Mouse (Mus musculus) olfactory bulb, adult 2 months (tissue): ENCODE measurements around the gene Golim4. TPM values are rescaled to one million over a fixed set of nuclear protein-coding genes. Genes with fewer than 3 reads are reported as not detected.

ENCODE experiments used
- H3K27ac ChIP-seq: fragments of 200-500 bp; 2 replicates; pipeline ENCODE4 v1.5.1; 2012; ENCODE audit warnings: low read depth, low read length; ENCODE audit not compliant: insufficient read depth
- H3K4me1 ChIP-seq: fragments of 200-500 bp; 2 replicates; pipeline ENCODE4 v1.6.1; 2012; ENCODE audit warnings: low read length; ENCODE audit not compliant: control insufficient read depth, insufficient read depth
- H3K4me3 ChIP-seq: fragments of 200-500 bp; 2 replicates; pipeline ENCODE4 v1.5.1; 2012; ENCODE audit warnings: mild to moderate bottlenecking, low read depth, low read length, moderate library complexity; ENCODE audit not compliant: insufficient read depth
- CTCF ChIP-seq: fragments of 200-500 bp; IDR thresholded peaks from 2 replicates; pipeline ENCODE4 v1.5.1; 2012; ENCODE audit warnings: low read depth, mild to moderate bottlenecking, low read length, moderate library complexity; ENCODE audit not compliant: insufficient read depth
- POLR2A ChIP-seq: fragments of 200-500 bp; IDR thresholded peaks from 2 replicates; pipeline ENCODE4 v1.6.1; 2012; ENCODE audit warnings: mild to moderate bottlenecking, low read depth, low read length, moderate library complexity; ENCODE audit not compliant: insufficient read depth
- WGBS: fragments of 180-500 bp; shearing (Covaris S2); methylation state at CpG from one replicate; pipeline ENCODE4 v1.1.7; 2018; 5-methylcytosine and 5-hydroxymethylcytosine counted together
- polyA plus RNA-seq: library from polyadenylated mRNA; stranded (reverse); fragments of >200 nt; gene quantifications from 2 replicates; pipeline ENCODE4 v1.2.4, GENCODE M21; 2012; ENCODE audit warnings: low replicate concordance; ENCODE audit not compliant: missing spikeins, insufficient read depth, insufficient read length

Gene Golim4
- polyA plus RNA-seq, 1 experiment: not detected

- Histone ChIP-seq H3K4me1 (peaks cover 7% of the 10 kb centered on the region), H3K27ac (no peak overlapping the region), H3K4me3 (no peak overlapping the region)
- TF ChIP-seq POLR2A (no peak), CTCF (no peak)
- 74% methylated on average over 5 of the region's 5 CpGs for WGBS
Observed at GRCm38 (mm10) chr3:75952328-75953060, 4.3 kb downstream of the Golim4 start.

DNA sequence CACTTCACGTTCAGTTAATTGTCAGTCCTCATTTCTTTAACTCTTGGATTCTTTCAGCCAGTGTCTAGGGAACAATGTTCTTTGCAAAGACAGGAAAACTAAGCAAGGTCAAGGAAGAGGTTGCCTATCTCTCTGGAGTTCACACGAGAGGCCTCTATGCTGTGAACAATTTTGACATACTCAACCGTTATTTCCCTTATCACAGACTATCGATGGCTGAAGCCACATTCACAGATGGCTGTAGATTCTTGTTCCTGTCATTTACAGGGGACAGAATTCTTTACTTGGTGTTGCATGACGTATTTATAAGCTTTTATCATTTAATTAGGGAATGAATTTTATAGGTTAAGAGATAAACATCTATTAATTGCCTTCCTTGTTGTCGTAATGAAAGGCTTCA lies 5.9 kb downstream of the Golim4 start:
- Histone ChIP-seq H3K4me3 (no peak overlapping the region), H3K4me1 (peaks cover 7% of the 10 kb centered on the region), H3K27ac (no peak overlapping the region)
- 88% methylated on average over 6 of the region's 6 CpGs for WGBS
- TF ChIP-seq CTCF: no peak
- TF ChIP-seq POLR2A: no peak

DNA sequence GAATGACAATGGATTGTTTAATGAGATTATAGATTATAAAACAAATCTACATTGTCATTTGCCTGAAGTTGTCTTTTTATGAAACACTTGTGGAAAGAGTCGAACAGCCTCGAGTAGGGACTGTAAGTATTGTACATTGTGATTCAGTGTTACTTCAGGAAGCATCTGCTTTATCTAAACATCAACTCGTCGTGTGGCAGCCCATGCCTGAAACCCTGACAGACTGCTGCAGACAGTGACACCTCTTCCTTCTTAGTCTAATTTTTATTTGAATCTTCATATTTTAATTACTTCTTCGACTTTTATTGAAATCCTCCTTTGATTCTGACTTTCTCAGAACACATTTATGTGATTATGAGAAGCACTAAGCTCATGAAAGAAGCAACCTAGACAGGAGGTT lies 7.4 kb downstream of the Golim4 start:
- no peak for TF ChIP-seq CTCF
- TF ChIP-seq POLR2A: no peak
- H3K4me3 ChIP-seq: no peak overlapping the region
- whole genome bisulfite sequencing: 86% methylated on average over 5 of the region's 5 CpGs
- no peak overlapping the region for H3K27ac ChIP-seq
- peaks cover 4% of the 10 kb centered on the region for H3K4me1 ChIP-seq

GRCm38 (mm10) chr3:75948541-75949095 lies 8.1 kb downstream of the Golim4 start:
- Histone ChIP-seq H3K4me3 (no peak overlapping the region), H3K4me1 (peaks cover 1% of the 10 kb centered on the region), H3K27ac (no peak overlapping the region)
- TF ChIP-seq CTCF (no peak), POLR2A (no peak)
- 89% methylated on average over 2 of the region's 2 CpGs for WGBS

DNA sequence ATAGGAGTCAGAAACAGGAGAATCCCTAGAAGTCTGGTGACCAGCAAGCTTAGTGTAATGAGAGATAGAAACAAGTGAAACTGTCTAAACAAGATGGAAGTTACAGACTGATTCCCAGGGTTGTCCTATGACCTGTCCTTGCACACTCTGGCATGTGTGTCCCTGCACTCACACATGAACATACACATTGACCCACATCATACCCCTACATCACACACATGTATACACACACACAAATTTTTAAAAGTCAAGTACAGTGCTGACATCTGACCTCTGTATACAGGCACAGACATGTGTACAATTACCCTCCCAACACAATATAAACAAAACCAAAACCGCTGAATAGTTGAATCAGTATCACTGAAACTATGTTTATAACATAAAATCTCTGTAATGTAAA lies 8.7 kb downstream of the Golim4 start:
- Histone ChIP-seq H3K4me1 (peaks cover under 1% of the 10 kb centered on the region; the same call in 1 of the 2 replicates), H3K4me3 (no peak overlapping the region), H3K27ac (no peak overlapping the region)
- TF ChIP-seq CTCF (no peak), POLR2A (no peak)
- WGBS: 95% methylated on average over 1 of the region's 1 CpGs

DNA sequence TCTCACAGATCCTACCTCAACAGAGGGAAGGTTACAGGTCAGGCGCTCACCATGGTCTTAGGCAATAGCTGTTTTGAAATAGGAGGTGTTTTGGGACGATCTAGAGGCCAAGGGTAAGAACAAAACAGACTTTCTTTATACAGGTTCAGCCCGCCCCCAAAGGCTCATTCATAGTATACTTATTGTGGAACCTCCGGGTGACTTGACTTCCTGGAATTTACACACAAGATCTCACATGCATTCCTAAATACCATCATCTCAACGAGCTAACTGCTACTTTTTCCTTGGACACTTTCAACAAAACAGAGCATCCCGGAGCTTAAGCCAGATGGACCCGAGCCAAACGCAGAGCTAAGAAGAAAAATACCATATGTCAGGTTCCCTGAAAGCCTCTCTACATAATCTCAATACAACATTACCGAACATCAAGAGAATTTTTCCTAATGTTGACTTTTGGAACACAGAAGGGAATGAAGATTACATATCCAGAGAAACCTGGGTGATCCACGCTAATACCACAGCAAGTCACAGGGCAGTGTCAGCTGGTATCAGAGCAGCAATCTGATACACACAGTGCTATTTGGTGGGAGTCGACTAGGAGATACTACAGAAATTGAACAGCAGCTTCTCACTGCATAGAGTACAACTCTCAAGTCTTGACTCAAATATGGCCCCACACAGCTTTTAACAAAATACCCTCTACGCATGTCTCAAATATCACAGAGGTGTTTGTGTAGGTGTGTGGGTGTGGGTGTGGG lies 14.3 kb downstream of the Golim4 start:
- Histone ChIP-seq H3K4me1 (peaks cover 2% of the 10 kb centered on the region; the same call in 1 of the 2 replicates), H3K4me3 (no peak overlapping the region), H3K27ac (no peak overlapping the region)
- TF ChIP-seq POLR2A (no peak), CTCF (no peak)
- 53% methylated on average over 12 of the region's 12 CpGs for WGBS

- no peak overlapping the region for H3K27ac ChIP-seq
- 70% methylated on average over 1 of the region's 1 CpGs for WGBS
- H3K4me3 ChIP-seq: no peak overlapping the region
- peaks cover 2% of the 10 kb centered on the region; the same call in 1 of the 2 replicates for H3K4me1 ChIP-seq
- no peak for TF ChIP-seq POLR2A
- no peak for TF ChIP-seq CTCF
Observed at GRCm38 (mm10) chr3:75941864-75942263, 14.9 kb downstream of the Golim4 start.

DNA sequence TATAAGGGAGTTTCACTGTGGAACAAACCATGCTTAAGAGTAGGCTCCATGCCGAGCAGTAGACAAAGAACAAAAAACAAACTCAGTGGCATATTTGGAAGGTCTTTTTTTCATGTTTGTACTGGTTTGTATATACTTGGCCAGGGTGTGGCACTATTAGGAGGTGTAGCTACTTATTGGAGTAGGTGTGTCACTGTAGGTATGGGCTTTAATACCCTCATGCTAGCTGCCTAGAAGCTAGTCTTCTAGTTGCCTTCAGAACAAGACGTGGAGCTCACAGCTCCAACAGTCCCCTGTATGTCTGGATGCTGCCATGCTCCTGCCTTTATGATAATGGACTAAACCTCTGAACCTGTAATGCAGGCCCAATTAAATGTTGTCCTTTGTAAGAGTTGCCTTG lies 20.6 kb downstream of the Golim4 start:
- Histone ChIP-seq H3K27ac (no peak overlapping the region), H3K4me1 (no peaks in the 10 kb centered on the region), H3K4me3 (no peak overlapping the region)
- TF ChIP-seq POLR2A (no peak), CTCF (no peak)
- WGBS: 89% methylated on average over 2 of the region's 2 CpGs

DNA sequence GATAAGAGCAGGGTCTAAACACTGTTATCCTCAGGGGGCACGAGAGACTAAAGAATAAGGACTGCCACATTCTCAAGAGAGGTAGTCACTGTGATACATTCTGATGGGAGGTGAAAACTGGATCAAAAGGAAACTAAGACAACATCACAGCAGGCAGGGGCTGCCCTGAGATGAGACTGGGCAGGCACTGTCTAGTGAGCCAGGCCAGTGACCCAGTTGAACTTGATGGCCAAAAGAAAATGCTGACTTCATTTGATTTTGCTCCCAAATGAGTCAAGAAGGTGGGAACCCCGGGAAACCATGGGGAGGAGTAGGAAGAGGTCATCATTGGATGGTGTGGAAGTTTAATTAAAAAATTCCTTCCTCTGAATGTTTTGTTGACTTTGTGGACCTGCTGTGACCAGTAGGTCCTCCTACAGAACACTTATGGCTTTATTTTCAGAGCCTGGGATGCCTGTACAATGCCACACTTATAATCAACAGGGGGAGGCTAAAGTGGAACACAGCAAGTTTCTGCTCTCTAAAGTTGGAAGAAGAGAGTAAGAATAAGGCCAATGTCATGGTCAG lies 26.0 kb downstream of the Golim4 start:
- Histone ChIP-seq H3K4me3 (no peak overlapping the region), H3K4me1 (no peaks in the 10 kb centered on the region), H3K27ac (no peak overlapping the region)
- TF ChIP-seq POLR2A (no peak), CTCF (no peak)
- WGBS: 81% methylated on average over 2 of the region's 2 CpGs
